Mouse (Mus musculus): Measurements from ENCODE around the gene 2310022A10Rik. TPM values are rescaled to one million over a fixed set of nuclear protein-coding genes. Genes with fewer than 3 reads are reported as not detected.

Gene 2310022A10Rik
- total RNA-seq, 2 experiments from 2014 or later, result 12.4 to 13.4 TPM

DNA sequence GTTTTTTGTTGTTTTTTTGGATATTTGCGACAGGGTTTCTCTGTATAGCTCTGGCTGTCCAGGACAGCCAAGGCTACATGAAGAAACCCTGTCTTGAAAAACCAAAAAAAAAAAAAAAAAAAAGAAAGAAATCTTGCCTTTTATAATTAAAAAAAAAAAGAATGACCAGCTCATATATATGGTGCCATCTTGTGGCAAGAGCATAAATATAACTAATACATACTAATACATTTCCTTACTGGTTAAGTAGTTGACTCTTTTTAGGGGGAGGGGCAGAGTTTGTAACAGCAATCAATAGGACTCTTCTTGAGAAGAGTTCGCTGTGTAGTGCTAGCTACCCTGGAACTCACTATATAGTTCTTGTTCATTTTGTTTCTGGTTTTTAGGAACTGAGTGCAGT lies 34.7 kb downstream of the 2310022A10Rik start:
- no peak for ATAC-seq (replicated peaks; ENCODE audit: poor library complexity)

DNA sequence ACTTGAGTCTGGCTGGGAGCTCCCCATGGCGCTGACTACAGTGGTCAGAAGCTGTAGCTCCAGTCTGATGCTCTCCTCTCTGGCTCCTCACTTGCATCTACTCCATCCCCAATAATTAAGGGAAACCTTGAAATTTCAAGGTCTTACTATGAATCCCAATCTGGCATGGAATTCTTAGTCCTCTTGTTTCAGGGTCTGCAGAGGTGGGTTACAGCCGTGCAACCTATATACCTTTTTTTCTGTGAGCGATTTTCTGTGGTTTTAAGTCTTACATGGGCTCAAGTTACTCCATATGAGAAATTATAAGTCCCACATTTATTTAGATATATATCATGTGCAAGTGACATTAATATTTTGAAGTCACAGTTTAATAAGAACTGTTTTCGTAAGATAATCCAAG lies 37.1 kb downstream of the 2310022A10Rik start:
- no peak for ATAC-seq (replicated peaks; ENCODE audit: poor library complexity)

GRCm38 (mm10) chr7:27590566-27591213 lies 37.7 kb downstream of the 2310022A10Rik start:
- ATAC-seq (replicated peaks; ENCODE audit: poor library complexity), result no peak

DNA sequence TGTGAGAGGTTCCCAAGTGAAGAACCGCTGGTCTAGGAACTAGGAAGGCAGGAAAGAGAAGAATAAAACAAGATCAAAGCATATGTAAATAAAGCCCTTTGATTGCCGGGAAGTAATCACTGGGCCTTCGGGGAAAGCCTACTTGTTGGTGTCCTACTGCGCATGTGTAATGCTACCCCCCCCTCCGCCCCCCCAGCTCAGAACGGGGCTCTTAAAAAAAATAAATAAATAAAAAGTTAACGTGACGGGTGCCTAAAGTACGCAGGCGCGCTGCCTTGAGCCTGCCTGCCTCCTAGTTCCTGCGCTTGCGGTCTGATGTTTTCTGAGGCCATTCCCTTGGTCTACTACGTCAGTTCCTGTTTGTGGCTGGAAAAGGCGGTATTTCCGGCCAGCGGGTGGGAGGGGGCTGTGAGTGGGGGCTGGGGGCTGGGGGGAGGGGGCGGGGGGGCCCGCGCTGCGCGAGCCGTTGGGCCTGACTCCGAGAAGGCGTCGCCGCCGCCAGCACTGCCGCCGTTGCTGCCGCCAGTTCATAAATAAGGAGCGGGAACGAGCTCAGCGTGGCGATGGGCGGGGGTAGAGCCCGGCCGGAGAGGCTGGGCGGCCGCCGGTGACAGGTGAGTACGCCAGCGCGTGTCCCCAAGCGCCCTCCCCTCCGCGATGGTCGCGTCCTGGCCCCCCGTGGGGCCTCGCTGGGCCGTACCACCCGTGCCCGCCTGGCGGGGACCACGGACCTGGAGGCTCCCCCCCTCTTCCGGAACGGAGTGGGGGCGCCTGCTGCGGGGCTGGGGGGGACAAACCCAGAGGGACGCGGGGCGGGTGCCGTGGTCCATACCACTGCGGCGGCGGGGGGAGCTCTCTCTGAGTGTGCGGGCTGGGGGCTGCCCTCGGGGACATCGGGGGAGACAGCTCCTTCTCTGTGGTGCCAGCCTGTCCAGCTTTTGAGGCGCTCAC lies 38.5 kb downstream of the 2310022A10Rik start, which contains the start of gene Akt2:
Gene Akt2, plus strand, starts transcription at position 287 of the 951 bp plus-strand sequence.
- ATAC-seq (replicated peaks; ENCODE audit: poor library complexity), result peak; percentile 85

GRCm38 (mm10) chr7:27592217-27592929 lies 39.3 kb downstream of the 2310022A10Rik start:
- peak; percentile 37 for ATAC-seq (replicated peaks; ENCODE audit: poor library complexity)

DNA sequence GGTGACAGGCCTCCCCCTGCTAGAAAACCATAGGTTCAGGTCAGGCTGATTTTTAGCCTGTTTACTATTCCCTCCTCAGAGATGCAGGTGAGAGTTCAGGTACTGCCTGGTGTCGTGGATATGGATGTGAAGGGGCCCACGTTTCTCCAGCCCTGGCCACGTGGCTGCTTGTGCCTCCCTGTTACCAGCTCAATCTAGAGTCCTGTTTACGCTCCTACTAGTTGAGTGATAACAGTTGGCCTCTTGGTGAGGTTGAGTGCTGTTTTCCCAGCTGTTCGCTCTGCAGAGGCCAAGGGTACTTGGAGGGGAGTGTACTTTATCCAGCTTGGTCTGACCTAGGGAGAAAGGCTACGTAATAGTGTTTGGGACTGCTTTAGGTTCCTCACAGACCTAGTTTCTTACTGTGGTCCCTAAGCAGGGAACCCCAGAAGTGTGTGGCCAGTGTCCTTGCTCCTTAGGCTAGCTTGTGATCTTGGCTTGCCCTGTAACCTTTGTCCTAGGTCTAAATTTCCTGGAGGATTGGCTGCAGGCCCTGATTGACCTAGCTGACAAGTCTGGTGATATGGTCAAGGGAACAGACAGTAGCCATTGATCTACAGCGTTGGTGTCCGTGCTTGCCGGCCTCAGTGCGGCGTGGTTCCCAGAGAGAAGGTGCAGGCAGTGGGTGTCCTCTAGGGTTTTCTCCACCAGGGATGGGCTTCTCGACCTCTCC lies 40.1 kb downstream of the 2310022A10Rik start:
- no peak for ATAC-seq (replicated peaks; ENCODE audit: poor library complexity)

- ATAC-seq (replicated peaks; ENCODE audit: poor library complexity), result no peak
Measured at GRCm38 (mm10) chr7:27596586-27597503, 43.8 kb downstream of the 2310022A10Rik start.

GRCm38 (mm10) chr7:27598053-27598452 lies 45.0 kb downstream of the 2310022A10Rik start:
- no peak for ATAC-seq (replicated peaks; ENCODE audit: poor library complexity)

DNA sequence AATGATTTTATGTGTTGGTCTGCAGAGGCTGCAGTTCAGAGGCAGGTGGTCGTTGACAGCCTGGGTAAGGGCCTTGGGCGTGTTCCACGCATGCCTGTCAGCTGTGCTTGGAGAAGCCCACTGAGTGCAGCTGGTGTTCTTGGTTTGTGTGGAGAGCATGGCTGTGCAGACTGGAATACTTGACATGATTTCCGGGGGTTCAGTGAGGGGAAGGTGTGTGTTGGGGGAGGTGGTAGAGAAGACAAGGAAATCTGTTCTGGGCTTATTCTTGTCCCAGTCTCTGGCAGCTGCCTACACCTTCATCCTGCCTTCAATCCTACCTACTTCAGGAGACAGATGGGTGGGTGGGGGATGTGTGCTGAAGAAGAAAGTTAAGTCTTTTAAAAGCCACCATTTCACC lies 48.6 kb downstream of the 2310022A10Rik start:
- ATAC-seq (replicated peaks; ENCODE audit: poor library complexity), result no peak

- ATAC-seq (replicated peaks; ENCODE audit: poor library complexity), result no peak
Measured at GRCm38 (mm10) chr7:27602161-27602560, 49.1 kb downstream of the 2310022A10Rik start.

DNA sequence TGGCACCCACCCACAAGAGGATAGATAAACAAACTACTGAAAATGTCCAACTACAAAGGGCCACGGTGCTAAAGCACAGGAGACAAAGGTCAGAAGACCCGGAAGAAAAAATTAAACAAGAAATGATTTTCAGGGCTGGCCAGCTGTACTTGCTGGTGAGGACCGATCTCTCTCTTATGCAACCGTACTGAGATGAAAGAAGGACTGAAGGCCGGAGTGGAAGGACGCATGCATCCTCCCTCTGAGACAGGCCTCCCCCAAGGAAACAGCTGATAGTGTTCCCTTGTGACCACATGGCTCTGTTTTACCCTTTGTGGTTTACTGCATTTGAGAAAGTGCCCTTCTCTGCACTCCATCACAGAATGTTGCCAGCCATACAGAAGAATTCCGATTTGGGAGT lies 49.8 kb downstream of the 2310022A10Rik start:
- peak; percentile 35 for ATAC-seq (replicated peaks; ENCODE audit: poor library complexity)

- no peak for ATAC-seq (replicated peaks; ENCODE audit: poor library complexity)
Measured at GRCm38 (mm10) chr7:27604661-27605348, 51.8 kb downstream of the 2310022A10Rik start.

DNA sequence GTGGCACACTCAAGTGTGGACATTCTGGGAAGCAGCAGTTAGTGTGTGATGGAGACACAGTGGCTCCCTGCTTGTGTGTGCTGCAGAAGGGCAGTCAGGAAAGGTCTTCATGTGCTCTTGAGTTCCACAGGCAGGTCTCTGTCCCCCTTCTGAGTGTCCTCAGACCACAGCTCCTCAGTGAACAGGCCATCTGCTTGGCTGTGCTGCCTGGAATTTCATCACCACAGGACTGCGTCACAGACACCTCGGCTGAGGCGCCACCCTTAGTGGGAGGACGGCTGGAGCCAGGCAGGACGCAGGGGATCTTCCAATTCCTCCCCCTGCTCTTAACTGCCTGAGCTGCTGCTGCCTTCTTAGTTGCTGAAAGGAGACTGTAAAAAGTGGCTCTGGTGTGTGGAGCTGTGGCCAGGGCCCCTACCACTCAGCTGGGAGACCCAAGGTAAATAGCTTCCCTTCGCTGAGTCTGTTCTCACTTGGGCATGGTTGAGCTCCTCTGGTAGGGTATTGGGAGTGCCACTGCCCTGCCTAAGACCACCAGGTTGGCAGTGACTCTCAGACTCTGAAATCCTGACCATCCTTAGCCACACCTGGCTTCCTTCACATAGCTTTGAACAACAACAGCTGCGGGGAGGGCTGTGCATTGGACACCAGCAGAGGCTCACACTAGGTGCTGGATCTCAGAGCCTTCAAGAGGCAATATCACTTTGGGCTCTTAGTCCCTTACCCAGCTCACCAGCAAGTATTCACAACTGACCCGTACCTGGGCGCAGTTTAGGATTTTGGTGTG lies 52.7 kb downstream of the 2310022A10Rik start:
- peak; percentile 53 for ATAC-seq (replicated peaks; ENCODE audit: poor library complexity)

DNA sequence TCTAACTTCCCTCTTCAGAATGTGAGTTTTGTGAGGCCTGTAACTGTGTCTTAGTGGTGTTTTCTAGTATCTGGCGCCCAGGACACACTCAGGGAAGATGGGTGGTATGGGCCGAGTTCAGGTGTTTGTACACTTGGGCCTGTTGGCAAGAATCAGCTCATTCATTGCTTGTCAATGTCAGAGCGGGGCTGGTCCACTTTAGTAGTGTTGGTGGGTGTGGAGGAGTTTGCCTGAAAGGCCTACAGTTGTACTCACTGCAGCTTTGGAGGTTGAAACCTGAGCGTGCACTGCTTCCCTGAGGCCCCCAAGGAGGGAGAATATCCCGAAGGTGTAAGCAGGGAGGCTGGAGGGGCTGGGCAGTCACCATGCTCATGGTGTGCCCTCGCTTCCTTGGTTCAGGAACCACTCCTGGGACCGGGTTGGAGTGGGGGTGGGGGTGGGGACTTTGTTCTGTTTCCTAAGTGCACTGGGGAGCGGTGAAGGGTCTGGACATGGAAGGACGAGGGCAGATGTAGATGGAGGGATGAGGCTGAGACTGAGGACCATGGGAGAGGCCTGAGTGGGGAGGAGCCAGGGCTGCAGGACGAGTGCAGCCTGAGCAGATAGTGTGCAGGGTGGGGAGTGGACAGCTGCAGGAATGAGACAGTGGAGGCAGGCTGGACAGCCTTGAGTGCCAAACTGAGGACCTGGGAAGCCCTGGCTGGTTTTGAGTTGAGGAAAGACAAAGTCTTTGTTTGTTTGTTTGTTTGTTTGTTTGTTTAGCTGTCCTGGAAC lies 53.6 kb downstream of the 2310022A10Rik start:
- no peak for ATAC-seq (replicated peaks; ENCODE audit: poor library complexity)

DNA sequence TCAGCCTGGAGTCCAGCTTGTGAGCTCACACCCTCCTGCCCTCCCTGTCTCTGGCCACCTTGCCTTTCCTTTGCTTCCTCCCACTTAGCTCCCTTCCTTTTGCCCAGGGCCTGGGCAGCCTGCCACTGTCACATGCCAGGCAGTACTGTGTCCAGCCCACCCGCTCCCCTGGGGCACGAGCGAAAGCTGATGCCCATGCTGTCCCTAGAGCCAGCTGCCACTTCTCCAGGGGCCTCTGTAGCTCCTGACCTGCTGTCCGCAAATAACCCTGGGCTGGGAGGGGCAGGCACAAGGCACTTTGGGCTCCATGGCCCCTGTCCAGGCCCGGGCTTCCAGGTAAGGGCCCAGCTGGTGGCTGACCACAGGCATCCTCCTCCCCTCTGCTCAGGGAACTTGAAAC lies 54.5 kb downstream of the 2310022A10Rik start:
- peak; percentile 1; the same call in 1 of the 2 replicates for ATAC-seq (replicated peaks; ENCODE audit: poor library complexity)

DNA sequence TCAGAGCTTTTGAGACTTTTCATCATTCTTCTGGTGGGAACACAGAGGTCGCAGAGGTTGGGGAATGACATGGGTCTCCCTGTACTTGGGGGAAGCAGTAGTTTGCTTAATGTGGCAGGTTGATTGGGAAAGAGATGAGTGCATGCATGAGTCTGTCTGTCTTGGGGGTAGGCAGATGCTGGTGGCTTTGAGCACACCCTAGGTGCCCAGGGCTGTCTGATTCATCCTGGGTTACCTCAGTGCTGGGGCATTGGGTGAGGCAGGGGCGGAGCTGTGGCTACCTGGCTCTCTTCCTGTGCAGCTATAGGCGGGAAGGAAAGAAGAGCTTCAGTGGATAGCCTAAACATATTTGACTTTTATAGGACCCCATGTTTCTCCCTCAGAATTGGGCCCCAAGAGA lies 55.1 kb downstream of the 2310022A10Rik start:
- ATAC-seq (replicated peaks; ENCODE audit: poor library complexity), result peak; percentile 59

GRCm38 (mm10) chr7:27609285-27609684 lies 56.3 kb downstream of the 2310022A10Rik start:
- ATAC-seq (replicated peaks; ENCODE audit: poor library complexity), result peak; percentile 18; the same call in 1 of the 2 replicates
